Mouse (Mus musculus) liver, embryonic 15.5 days (tissue): Measurements from ENCODE around the gene Csnk1g2. TPM values are rescaled to one million over a fixed set of nuclear protein-coding genes. Genes with fewer than 3 reads are reported as not detected.
A peak's percentile ranks its signal among the peaks of the same experiment; 100 is the strongest.

Experiments used
- ATAC-seq: fragments of 200-750 bp; cut with Nextera tagmentation; 2 replicates; pipeline ENCODE4 v1.8.0; 2017; ENCODE audit warnings: moderate number of reproducible peaks, mild to moderate bottlenecking, moderate library complexity; ENCODE audit not compliant: insufficient read depth
- H3K27ac ChIP-seq: fragments of 300-500 bp; sonication (generic); replicated peaks from 2 replicates; pipeline ENCODE4 v1.5.1; 2015; ENCODE audit warnings: mild to moderate bottlenecking, inconsistent platforms
- H3K27me3 ChIP-seq: fragments of 300-500 bp; sonication (generic); 2 replicates; pipeline ENCODE4 v1.6.1; 2015; ENCODE audit warnings: mild to moderate bottlenecking, inconsistent platforms
- H3K36me3 ChIP-seq: fragments of 300-500 bp; sonication (generic); replicated peaks from 2 replicates; pipeline ENCODE4 v1.6.1; 2015; ENCODE audit warnings: moderate library complexity, mild to moderate bottlenecking, inconsistent platforms
- H3K4me1 ChIP-seq: fragments of 300-500 bp; sonication (generic); replicated peaks from 2 replicates; pipeline ENCODE4 v1.6.1; 2015; ENCODE audit warnings: inconsistent platforms
- H3K4me2 ChIP-seq: fragments of 300-500 bp; sonication (generic); 2 replicates; pipeline ENCODE4 v1.6.1; 2015; ENCODE audit warnings: moderate library complexity, mild to moderate bottlenecking, inconsistent platforms
- H3K4me3 ChIP-seq: fragments of 300-500 bp; sonication (generic); replicated peaks from 2 replicates; pipeline ENCODE4 v1.5.1; 2015; ENCODE audit warnings: mild to moderate bottlenecking, inconsistent platforms
- H3K9ac ChIP-seq: fragments of 300-500 bp; sonication (generic); 2 replicates; pipeline ENCODE4 v1.6.1; 2015; ENCODE audit warnings: moderate library complexity, mild to moderate bottlenecking, inconsistent platforms
- H3K9me3 ChIP-seq: fragments of 300-500 bp; sonication (generic); replicated peaks from 2 replicates; pipeline ENCODE4 v1.6.1; 2016; ENCODE audit warnings: inconsistent platforms
- WGBS: fragments of 180-500 bp; shearing (Covaris S2); methylation state at CpG from one replicate; pipeline ENCODE4 v1.1.7; 2015; ENCODE audit warnings: mixed read lengths; ENCODE audit not compliant: insufficient replicate concordance; 5-methylcytosine and 5-hydroxymethylcytosine counted together
- polyA plus RNA-seq: library from polyadenylated mRNA; unstranded; fragments of >200 nt; fragmentation: Nextera tagmentation; extraction: Ambion mirVana; gene quantifications from 2 replicates; pipeline ENCODE4 v1.2.1, GENCODE M21; 2015

Csnk1g2 gene
- 49.7 and 60.4 TPM in 2 replicates for polyA plus RNA-seq

DNA sequence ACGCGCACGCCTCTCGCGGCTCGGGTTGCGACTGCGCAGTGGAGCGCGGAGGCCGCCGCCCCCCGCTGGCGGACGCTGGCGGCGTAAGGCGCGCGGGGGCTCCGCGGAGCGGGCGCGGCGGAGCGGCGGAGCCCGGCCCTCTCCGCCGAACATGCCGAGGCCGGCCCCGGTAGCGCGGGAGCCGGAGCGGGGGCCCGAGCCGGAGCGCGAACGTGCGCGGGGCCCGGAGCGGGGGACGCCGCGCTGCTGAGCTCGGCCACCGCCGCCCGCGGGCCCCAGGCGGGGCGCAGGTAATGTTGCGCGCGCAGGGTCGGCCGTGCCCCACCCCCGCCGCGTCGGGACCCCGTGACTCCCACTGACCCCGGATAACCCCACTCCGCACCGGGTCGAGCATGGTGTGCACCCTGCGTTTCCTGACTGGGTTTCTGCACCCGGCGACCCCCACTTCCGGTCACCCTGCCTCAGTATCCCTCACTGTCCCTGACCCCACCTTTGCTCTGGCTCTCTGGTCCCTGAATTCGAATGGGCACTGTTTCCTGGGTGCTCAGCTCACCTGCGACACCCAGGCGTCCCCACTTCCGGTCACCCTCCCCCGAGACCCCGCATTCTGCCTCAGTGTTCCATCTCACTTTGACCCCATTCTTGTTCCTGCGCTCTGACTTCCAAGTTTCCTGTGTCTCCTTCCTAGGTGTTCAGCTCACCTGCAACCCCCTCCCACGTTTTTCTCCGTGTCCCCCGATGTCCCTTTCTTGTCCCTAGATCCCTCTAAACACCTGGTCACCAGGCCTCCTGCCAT lies at the start of gene Csnk1g2:
Gene Csnk1g2 (plus strand): TSS at position 178 of the 796 bp plus-strand sequence.
- under 1% methylated on average over 85 of the region's 85 CpGs for WGBS
- H3K4me1 ChIP-seq, result peaks cover 73% of the 10 kb centered on the region

DNA sequence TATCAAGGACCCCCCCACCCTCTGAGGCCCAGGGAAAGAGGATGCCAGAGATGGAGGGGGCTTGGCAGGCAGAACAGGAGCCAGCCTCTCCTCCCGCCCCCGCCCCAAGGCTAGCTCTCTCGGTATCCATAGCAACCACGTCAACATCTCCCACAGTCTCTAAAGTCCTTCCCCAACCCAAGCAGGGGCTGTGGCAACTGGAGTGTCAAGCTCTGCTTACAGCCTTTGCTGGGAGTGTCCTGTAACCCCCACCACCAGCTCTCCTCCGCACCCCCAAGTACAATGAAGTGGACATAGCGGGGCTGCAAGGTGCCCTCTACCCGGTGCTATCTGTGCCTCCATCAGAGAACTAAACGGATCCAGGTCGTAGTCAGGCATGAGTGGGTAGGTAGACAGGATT lies 48.7 kb upstream of the Csnk1g2 start:
- peak overlapping the region; percentile 93 for H3K4me3 ChIP-seq
- H3K9ac ChIP-seq, result peak overlapping the region; percentile 94
- peak overlapping the region; percentile 99 for H3K4me2 ChIP-seq
- no peaks in the 10 kb centered on the region for H3K9me3 ChIP-seq
- peaks cover 16% of the 10 kb centered on the region for H3K36me3 ChIP-seq
- no peak for ATAC-seq
- H3K27ac ChIP-seq, result peak overlapping the region; percentile 97
- no peaks in the 10 kb centered on the region for H3K27me3 ChIP-seq
- peaks cover 92% of the 10 kb centered on the region for H3K4me1 ChIP-seq
- 50% methylated on average over 9 of the region's 9 CpGs for WGBS

More for the DNA sequence above, at the start of gene Csnk1g2:
- Histone ChIP-seq H3K9ac (peak within 1 kb of the TSS; percentile 88), H3K4me2 (peak within 1 kb of the TSS; percentile 97), H3K27me3 (no peaks in the 10 kb centered on the region), H3K36me3 (no peaks in the 10 kb centered on the region), H3K9me3 (no peaks in the 10 kb centered on the region), H3K4me3 (peak within 1 kb of the TSS; percentile 89), H3K27ac (peak within 1 kb of the TSS; percentile 99)
- ATAC-seq, result peak; percentile 3

DNA sequence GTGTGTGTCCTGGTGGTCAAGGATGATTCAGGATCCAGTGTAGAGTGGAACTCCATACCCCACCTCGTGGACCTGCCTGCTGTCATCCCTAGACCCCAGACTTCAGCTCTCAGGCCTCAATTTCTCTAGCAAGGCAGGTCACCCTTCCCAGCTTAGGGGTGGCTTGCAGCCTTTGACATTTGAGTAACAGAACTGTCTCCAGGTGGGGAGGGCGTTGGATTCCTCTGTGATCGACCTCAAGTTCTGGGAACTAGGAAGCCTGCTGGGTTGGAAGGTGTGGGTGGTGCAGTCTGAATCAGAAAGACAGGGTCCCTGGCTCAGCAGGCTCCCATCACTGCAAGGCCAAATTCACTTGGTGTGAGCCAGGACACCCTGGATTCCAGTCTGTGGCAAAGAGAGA lies 47.7 kb upstream of the Csnk1g2 start:
- peak overlapping the region; percentile 99 for H3K4me2 ChIP-seq
- peak overlapping the region; percentile 93 for H3K4me3 ChIP-seq
- WGBS, result 56% methylated on average over 3 of the region's 3 CpGs
- peaks cover 12% of the 10 kb centered on the region; the same call in 1 of the 2 replicates for H3K36me3 ChIP-seq
- H3K9ac ChIP-seq, result peak overlapping the region; percentile 94
- H3K9me3 ChIP-seq, result no peaks in the 10 kb centered on the region
- no peak for ATAC-seq
- peak overlapping the region; percentile 97 for H3K27ac ChIP-seq
- no peaks in the 10 kb centered on the region for H3K27me3 ChIP-seq
- H3K4me1 ChIP-seq, result peaks cover 92% of the 10 kb centered on the region

DNA sequence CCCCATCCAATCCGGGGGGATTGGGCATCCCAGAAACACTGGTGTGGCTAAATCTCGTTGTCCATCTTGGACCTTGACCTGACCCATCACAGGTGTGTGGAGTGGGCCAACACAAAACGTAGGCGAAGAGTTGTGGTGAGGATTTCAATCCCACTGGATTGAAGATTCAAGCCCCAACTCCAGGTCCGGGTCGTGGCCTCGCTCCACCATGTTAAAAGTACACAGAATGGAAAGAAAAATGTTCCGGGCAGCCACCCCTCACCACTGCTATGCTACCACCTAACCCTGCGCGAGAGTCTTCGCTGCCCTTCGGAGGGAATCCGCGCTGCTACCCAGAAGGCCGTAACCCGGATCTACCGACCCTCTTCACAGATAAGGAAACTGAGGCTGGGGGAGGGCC lies 46.7 kb upstream of the Csnk1g2 start:
- 6% methylated on average over 17 of the region's 17 CpGs for WGBS
- peaks cover 12% of the 10 kb centered on the region; the same call in 1 of the 2 replicates for H3K36me3 ChIP-seq
- H3K9me3 ChIP-seq, result no peaks in the 10 kb centered on the region
- H3K27me3 ChIP-seq, result no peaks in the 10 kb centered on the region
- no peak for ATAC-seq
- peak overlapping the region; percentile 93 for H3K4me3 ChIP-seq
- peak overlapping the region; percentile 94 for H3K9ac ChIP-seq
- H3K4me1 ChIP-seq, result peaks cover 86% of the 10 kb centered on the region
- peak overlapping the region; percentile 97 for H3K27ac ChIP-seq
- H3K4me2 ChIP-seq, result peak overlapping the region; percentile 99

DNA sequence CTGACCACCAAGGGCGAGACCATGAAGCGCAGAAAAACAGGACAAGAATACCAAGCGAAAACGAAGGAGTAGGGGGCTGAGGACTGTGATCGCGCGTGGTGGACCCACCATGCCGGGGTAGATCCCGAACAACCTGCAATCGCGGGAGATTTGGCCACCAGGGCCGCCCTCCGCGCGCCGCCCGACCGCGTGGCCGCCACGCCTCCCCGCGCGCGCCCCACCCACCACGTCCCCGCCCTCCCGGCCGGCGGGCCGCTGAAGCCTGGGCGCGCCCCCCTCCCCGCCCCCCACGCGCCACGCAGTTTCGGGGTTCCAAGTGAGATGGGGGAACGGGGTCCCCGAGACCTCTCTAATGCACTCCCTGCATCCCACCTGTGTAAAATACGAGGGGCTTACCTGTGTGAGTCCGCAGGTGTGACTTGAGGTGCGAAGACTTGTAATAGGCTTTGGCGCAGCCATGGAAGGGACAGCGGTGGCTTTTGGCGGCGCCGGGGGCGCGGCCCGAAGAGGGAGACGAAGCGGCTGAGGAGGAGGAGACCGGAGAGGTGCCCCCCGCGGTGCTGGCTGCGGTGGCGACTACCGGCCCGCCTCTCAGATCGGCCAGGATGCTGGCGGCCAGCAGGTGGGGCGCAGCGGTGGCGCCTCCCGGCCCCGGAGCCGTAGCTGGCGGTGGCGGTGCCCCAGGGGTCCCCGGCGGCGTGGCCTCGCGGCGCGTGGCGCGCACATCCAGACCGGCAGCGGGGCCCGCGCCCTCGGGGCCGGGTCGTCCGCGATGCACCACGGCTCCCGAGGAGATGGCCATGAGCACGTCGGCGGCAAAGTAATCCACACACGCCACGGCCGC lies 46.1 kb upstream of the Csnk1g2 start:
- peak overlapping the region; percentile 99 for H3K4me2 ChIP-seq
- H3K27ac ChIP-seq, result peak overlapping the region; percentile 97
- peak overlapping the region; percentile 94 for H3K9ac ChIP-seq
- peaks cover 79% of the 10 kb centered on the region for H3K4me1 ChIP-seq
- no peaks in the 10 kb centered on the region for H3K9me3 ChIP-seq
- H3K4me3 ChIP-seq, result peak overlapping the region; percentile 93
- H3K36me3 ChIP-seq, result peaks cover 16% of the 10 kb centered on the region; the same call in 1 of the 2 replicates
- WGBS, result under 1% methylated on average over 96 of the region's 96 CpGs
- no peaks in the 10 kb centered on the region for H3K27me3 ChIP-seq
- no peak for ATAC-seq

DNA sequence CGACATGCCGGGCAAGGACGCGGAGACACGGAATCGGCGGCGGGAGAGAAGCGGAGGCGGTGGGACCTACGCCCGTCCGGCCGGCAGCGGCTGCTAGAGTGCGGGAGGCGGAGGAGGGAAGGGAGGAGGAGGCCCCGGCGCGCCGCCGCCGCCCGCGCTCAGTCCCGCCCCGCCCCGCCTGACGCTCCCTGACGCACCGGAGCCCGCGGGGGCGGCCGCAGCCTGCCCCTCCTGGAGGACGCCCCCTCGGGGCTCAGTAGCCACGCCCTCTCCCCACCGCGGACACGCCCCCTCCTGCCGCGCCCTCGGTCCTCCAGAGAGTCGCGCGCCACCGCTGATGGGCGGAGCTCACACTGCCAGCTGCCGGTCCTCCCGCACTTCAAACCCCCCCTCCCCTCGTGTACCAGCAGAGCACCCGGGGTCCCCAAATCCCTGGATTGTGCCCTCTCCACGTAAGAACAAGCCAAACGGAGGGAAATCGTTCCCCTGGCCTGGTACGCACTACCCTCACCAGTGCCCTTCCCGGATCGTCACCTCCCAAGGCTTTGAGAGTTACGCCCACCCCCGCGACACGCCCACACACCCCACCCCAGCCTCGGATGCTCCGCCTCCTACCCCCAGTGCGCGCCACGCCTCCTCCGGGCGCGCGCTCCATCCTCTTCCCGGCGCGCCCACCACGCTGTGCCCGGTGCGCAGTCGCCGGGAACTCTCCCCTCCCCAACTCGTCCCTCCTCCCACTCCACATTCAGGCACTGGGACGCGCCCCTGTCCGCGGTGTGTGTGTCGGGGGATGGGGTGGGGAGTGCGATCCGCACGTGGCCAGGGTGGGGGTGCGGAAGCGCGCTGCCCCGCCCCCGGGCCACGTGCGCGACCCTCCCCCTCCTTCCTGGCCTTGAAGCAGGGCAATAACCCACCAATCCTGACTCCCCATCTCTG lies 45.2 kb upstream of the Csnk1g2 start, which contains the start of gene Klf16:
Gene Klf16 (minus strand): TSS at position 127 of the 936 bp plus-strand sequence.
- H3K9me3 ChIP-seq, result no peaks in the 10 kb centered on the region
- WGBS, result under 1% methylated on average over 87 of the region's 97 CpGs
- H3K27me3 ChIP-seq, result no peaks in the 10 kb centered on the region
- peaks cover 71% of the 10 kb centered on the region for H3K4me1 ChIP-seq
- peak within 1 kb of the TSS; percentile 94 for H3K9ac ChIP-seq
- peak; percentile 75 for ATAC-seq
- H3K36me3 ChIP-seq, result peaks cover 20% of the 10 kb centered on the region; the same call in 1 of the 2 replicates
- peak within 1 kb of the TSS; percentile 97 for H3K27ac ChIP-seq
- H3K4me2 ChIP-seq, result peak within 1 kb of the TSS; percentile 99
- H3K4me3 ChIP-seq, result peak within 1 kb of the TSS; percentile 93

DNA sequence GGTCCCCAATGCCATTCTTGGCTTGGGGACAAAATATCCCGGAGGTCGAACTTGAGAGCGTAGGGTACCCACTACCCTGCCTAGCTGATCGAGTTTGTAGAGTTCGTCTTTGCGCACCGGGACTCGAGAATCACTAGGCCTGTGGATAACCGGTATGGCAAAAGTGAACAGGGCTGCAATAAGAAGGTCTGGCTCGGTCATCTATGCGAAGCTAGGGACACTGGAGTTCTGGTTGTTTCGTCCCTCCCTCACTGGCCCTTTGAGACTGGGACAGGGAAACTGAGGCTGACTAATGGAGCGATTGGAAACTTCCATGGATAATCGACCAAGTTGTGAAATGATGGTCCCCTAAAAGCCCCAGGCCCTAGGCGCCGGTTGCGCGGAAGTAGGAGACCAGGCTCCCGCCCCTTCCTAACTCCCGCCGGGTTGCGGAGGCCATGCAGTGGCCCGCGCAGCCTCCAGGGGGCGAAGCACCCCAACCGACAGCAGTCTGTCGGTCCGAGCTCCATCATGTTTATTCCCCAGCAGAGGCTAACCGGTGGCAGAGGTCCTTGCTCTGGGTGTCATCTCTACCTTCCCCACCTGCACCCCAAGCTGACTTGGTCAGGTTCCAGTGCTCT lies 44.4 kb upstream of the Csnk1g2 start:
- Histone ChIP-seq H3K9me3 (no peaks in the 10 kb centered on the region), H3K36me3 (peaks cover 26% of the 10 kb centered on the region), H3K4me3 (peak overlapping the region; percentile 93), H3K4me1 (peaks cover 64% of the 10 kb centered on the region), H3K27me3 (no peaks in the 10 kb centered on the region), H3K9ac (peak overlapping the region; percentile 94), H3K4me2 (peak overlapping the region; percentile 99), H3K27ac (peak overlapping the region; percentile 97)
- WGBS, result under 1% methylated on average over 29 of the region's 29 CpGs
- ATAC-seq, result peak; percentile 49

DNA sequence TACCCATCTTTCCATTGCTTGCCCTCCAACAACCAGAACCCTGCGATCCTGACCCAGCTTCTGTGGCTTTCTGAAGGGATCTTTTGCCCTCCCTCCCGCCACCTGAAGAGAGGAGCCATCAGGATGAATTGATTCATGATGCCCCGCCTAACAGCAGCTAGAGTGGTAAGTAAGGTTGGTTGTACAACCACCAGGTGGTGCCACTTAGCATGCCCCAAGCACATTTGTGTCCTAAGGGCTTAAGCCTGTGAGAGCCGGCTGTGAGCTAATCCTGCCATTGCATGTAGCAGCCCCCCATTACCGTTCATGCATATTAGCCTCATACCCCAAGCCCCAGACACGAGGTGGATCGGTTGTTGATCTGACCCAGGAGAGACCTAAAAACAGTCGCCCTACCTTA lies 43.7 kb upstream of the Csnk1g2 start:
- no peaks in the 10 kb centered on the region for H3K9me3 ChIP-seq
- 7% methylated on average over 8 of the region's 8 CpGs for WGBS
- peak overlapping the region; percentile 99 for H3K4me2 ChIP-seq
- no peaks in the 10 kb centered on the region for H3K27me3 ChIP-seq
- H3K4me3 ChIP-seq, result peak overlapping the region; percentile 93
- peak overlapping the region; percentile 94 for H3K9ac ChIP-seq
- peak overlapping the region; percentile 97 for H3K27ac ChIP-seq
- ATAC-seq, result peak; percentile 30
- H3K4me1 ChIP-seq, result peaks cover 64% of the 10 kb centered on the region
- H3K36me3 ChIP-seq, result peaks cover 32% of the 10 kb centered on the region

DNA sequence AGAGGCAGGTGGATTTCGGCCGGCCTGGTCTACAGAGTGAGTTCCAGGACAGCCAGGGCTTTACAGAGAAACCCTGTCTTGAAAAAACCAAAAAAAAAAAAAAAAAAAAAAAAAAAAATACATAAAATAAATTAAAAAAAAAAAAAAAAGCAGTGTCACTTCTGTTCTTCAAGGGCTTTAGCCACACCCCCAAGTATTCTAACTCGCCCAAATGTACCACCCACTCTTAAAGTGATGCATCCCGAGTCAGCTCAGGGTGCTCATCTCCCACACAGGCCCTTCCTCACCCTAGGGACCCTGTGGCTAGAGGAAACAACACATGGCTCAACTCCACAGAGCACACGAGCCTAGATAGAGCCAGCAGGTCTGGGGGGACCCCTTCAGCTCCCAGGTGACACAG lies 39.6 kb upstream of the Csnk1g2 start:
- no peak overlapping the region for H3K4me3 ChIP-seq
- H3K9ac ChIP-seq, result no peak overlapping the region
- 72% methylated on average over 5 of the region's 5 CpGs for WGBS
- no peaks in the 10 kb centered on the region for H3K27me3 ChIP-seq
- no peak for ATAC-seq
- H3K4me1 ChIP-seq, result peaks cover 69% of the 10 kb centered on the region
- H3K9me3 ChIP-seq, result no peaks in the 10 kb centered on the region
- no peak overlapping the region for H3K4me2 ChIP-seq
- peaks cover 46% of the 10 kb centered on the region for H3K36me3 ChIP-seq
- H3K27ac ChIP-seq, result no peak overlapping the region

DNA sequence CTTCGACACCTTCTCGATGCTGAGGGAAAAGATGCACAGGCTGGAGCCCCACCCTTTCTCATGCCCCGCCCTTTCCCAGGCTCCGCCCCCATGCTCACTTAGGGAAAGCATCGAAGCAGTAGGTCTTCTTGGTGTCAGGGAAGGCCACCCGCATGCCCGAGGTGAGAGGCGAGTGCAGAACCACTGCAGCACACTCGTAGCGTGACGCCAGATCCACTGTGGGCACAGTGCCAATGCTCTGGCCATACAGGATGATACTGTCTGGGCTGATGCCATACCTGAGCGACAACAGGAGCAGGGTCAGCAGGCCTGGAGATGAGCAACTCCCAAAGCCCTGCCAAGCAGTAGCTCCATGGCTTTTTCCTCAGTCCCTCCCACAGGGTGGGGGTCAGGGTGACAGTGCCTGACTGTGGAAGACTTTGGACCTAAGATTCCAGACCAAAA lies 38.6 kb upstream of the Csnk1g2 start:
- WGBS, result 62% methylated on average over 12 of the region's 12 CpGs
- no peaks in the 10 kb centered on the region for H3K9me3 ChIP-seq
- no peak overlapping the region for H3K4me2 ChIP-seq
- no peak overlapping the region; the same call in 1 of the 2 replicates for H3K27ac ChIP-seq
- H3K4me3 ChIP-seq, result no peak overlapping the region
- no peaks in the 10 kb centered on the region for H3K27me3 ChIP-seq
- peaks cover 46% of the 10 kb centered on the region for H3K36me3 ChIP-seq
- no peak for ATAC-seq
- H3K9ac ChIP-seq, result no peak overlapping the region
- peaks cover 69% of the 10 kb centered on the region for H3K4me1 ChIP-seq
